Mouse (Mus musculus): Measurements from ENCODE around the gene Mylk3.

The Mylk3 gene

DNA sequence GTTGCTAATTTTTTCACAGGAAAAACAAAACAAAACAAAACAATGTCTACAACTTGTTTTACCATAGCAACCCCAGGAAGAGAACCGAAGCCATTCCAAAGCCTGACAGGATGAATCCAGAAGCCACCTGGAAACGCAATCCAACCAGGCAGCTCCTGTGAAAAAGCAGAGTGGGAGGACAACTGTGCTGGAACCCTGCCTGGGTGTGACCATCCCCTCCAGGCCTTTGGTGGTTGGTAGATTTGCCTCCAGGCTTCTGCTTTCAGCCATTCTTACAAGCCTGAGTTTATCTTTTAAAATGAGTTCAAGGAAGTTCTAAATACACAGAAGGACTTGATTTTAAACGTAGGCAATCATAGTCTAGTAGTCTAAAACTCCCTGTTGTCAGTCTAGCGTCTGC is 4.2 kb downstream of the Mylk3 start:
- no peak for DNase-seq (ENCODE audit: low read depth, low spot score)

DNA sequence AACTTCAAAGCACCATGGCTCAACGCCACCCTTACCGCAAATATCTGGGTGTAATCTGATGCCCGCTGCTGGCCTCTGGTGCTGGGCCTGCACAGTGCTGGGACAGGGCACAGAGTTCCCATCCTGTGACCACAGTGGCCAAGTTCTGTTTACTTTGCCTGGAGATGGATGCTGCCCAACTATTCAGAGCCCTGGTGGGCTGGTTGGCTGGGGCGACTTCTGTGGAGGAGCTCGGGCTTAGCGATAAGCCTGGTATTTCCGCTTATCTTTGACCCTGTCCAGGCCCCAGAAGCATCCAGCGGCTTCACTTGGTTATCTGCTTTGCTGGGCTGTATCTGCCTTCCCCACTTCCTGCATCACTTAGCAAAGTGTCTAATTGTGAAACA is 5.3 kb downstream of the Mylk3 start:
- DNase-seq (ENCODE audit: low read depth, low spot score), result no peak

DNA sequence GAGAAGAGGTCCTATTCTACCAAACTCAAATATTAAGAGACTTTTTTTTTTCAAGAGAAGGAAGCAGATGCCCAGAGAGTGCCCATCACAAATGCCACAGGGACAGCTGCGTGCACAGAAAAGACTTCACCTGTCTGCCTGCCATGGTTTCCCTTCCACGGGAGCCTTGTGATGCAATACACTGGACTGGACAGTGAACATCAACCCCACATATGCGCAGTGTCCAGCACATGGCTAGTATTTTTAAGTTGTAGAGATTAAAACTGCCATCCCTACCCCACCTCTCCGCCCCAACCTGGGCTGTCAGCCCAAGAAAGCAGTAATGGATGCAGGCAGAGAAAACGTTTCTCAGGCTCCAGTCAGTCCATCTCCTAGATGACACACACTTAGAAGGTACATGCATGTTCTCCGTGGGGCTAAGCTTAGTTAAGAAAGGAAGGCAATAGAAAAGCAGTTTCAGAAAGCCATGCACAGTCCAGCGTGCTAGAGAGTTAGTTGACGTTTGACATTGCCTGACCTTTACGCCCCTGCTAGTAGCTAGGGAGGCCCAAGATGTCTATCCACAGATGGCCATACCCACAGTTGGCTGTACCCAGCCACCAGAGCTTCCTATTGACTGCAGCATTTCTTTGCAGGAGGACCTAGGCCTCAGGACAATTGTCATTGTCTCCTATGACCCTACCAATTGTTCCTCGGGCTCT is 5.9 kb downstream of the Mylk3 start:
- DNase-seq (ENCODE audit: low read depth, low spot score), result no peak

DNA sequence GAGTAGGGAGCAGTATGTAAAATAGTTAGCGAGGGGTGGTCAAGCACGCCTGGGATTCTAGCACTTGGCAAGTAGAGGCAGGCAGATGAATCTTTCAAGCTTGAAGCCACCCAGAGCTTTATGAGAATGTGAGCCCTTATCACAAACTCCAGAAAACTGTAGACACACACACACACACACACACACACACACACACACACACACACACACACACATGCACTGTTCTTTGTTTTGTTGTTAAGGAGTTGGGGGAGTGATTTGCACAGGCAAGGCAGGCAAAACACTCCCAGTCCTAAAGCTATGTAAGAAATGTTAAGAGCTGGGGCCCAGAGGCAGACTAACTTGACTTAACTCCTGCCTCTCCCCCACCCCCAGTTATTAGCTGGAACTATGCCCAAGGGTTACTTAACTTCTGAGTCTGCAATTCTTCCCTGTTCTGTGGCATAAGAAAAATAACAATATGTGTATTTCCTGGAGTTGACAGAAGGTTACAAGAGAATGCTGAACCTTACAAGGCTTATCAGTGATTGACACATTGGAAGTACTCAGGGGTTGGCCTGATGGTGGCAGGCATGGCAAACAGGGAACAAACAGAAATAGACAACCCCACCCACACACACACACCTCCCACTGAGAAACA is 6.9 kb downstream of the Mylk3 start:
- DNase-seq (ENCODE audit: low read depth, low spot score), result no peak

DNA sequence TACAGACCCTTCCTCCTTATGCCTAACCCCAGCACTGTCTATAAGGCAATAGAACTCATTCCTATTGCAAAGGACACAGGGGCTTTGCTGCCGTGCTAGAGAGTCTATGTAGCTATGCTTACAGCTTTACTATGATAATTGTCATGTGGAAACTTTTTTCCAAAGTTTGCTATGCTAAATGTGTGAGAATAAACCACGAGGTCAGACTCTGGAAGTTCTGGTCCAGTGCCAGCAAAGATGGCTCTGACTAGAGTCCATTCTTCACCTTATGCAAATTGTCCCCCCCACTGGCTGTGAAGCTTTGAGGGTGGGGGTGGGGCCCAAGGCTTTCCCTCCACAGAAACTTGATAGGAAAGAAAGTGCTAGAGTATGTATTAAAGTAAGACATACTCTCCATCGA is 9.6 kb downstream of the Mylk3 start:
- no peak for DNase-seq (ENCODE audit: low read depth, low spot score)

DNA sequence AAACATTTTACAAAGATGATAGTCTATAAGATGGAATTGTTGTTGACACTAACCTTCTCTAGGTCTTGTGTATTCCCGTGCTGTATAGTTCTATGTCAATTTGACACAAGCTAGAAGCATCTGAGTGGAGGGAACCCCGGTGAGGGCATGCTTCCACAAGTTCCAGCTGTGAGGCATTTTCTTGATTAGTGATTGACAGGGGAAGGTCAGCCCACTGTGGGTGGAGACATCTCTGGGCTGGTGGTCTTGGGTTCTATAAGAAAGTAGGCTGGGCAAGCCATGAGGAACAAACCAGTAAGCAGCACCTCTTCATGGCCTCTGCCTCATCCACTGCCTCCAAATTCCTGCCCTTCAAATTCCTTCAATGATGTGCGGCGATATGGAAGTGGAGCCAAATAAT is 11.9 kb downstream of the Mylk3 start:
- DNase-seq (ENCODE audit: low read depth, low spot score), result no peak

DNA sequence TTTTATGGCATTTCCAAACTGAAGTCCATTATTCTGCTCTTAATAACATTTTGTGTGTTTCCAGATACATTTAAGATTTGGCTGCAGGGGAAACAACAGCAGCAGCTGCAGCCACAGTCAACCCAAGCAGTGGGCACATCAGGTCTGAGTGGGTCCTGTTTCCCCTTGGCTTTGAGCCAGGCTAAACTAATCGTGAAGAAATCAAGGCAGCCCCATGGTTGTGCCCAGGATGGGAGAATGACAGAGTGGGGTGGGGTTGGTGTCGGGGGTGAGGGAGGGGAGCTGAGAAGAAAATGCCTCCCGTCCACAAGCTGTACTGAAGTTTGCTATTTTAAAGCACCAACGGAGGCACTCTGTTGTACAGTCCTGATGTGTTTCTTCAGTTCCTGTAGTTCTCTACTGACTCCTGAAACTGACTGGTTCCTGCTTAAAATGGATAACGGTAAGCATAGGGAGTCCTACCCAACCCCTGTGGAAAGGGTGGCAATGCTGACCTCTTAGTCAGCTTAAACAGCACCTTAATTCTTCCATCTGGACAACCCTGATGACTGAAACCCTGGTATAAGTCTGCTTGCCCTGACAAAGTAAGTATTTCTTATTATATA is 12.6 kb downstream of the Mylk3 start:
- DNase-seq (ENCODE audit: low read depth, low spot score), result no peak

DNA sequence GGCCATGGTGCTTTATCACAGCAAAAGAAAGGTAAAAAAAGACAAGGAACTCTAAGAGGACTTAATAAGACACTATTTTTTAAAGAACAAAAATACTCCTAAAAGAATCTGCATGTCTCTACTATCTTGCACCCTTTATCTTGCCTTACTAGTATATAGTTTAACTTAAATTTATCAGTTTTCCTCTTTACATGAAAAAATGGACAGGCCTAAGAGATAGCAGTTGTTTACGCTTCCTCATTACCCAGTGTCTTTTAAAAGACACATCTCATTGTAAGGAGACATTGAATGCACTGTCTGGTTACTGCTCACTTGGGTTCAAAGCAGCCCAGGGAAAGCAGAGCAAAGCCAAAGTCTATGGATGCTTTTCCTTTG is 13.7 kb downstream of the Mylk3 start:
- DNase-seq (ENCODE audit: low read depth, low spot score), result no peak

DNA sequence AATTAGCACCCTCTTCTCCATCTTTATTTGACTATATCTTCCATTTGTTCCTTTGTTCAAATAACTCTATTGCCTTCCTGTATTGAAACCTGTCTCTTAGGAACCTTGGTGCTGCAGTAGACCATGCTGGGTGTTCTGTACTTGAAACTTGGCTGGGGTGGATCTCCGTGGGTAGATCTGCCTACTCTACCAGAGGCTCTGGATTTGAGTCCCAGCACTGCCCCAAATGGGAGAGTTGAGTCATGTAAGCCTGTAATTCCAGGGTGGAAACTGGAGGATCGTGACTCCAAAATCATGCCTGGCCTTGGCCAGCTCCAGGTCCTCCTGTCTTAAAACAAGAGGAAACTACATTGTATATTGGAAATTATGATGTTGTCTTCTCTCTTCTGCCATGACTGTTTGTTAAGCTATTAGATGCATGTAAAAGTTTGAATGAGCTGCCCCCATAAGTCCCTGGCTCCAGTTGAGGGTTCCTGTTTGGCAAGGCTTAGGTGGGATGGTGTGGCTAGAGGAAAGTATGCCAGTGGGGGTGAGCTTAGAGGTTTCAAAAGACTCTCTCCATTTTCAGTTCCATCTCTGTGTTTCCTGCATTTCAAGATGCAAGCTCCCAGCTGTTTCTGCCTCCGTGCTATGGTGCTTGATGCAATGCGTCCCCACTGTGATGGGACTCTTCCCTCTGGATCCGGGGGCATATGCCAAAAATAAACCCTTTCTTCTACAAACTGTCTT is 14.2 kb downstream of the Mylk3 start:
- DNase-seq (ENCODE audit: low read depth, low spot score), result no peak

DNA sequence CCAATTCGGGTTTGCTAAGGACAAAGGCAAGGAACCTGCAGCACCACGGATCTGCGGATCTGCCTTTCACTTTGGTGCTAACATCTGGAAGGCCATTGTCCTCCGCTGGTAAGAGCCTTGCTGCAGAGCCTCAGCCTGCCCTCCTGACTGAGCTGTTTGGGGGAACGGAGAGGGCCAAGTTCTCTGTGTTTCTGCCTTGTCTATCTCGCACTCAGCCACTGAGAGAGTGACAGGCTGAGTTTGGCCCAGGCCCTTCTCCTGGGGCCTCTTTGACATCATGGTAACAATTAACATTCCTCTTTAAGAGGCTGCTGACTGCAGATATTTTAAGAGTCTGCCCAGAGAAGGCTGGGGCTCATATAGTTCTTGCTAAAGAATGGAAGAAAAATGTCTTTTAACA is 21.0 kb downstream of the Mylk3 start:
- no peak for DNase-seq (ENCODE audit: low read depth, low spot score)

DNA sequence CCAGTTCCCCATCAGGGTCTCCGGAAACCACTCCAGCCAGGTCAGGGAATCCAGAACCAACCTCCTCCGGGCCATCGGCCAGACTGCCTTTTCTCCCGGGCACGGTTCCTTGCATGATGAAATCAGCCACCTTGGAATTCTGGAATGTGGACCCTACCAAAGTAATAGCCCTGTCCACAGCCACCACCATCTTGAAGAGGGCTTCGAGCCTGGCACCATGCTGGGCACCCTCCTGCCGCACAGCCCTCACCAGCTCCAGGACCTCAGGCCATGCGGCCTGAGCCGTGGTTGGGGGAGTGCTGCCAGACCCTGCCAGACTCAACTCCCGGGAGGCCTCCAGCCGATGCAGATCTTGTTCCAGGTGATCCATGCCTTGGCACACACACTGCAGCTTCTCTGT is 21.5 kb downstream of the Mylk3 start:
- DNase-seq (ENCODE audit: low read depth, low spot score), result no peak

DNA sequence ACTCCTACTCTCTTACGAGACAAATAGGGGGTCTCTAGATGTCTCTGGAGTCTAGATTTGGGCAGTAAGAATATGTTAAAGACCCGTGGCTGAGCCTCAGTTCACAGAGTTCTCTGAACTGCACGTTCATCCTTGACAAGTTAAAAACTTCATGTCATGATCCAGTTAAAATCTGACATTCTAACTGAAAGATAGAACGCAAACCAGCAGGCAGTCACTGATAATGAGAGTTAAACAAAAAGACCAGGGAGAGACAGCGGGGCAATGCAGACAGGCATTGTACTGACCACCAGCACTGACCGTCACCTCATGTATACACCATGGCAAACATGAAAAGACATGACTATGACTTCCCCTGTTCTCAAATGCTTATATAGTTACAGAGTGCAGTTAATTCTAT is 22.7 kb downstream of the Mylk3 start:
- no peak for DNase-seq (ENCODE audit: low read depth, low spot score)

DNA sequence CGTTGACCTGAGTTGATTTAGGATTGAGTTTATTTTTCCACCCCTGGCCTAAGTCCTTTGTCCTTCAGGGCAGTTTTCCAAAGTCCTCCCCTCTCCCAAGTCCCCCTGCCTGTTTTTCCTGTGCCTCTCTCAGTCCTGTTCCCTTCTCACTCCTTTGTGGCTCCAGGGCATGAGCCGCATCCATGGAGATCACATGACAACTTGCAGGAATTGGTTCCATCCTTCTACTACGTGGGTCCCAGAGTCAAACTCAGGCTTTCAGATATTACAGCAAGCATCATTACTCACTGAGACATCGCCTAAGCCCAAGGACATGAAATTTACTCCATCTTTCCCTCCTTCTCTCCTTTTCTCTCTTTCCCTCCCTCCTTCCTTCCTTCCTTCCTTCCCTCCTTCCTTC is 23.9 kb downstream of the Mylk3 start:
- no peak for DNase-seq (ENCODE audit: low read depth, low spot score)

DNA sequence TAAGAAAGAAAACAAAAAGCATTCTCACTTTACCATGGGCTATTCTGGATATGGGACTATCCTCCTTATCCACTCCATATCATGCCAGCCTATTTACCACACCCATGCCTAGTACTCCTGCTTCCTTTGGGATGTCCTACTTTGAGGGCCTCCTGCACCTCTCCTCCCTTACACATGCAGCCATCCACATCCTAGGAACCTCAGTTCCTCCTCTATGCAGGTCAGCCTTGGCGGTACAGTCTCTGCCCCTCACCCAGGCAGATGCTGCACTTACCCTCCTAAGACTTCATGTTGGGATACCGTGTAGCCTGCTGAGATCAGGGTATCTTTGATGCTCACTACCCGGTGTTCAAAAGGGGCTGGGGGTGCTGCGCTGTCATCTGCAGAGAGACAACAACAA is 32.9 kb downstream of the Mylk3 start:
- no peak for DNase-seq (ENCODE audit: low read depth, low spot score)

DNA sequence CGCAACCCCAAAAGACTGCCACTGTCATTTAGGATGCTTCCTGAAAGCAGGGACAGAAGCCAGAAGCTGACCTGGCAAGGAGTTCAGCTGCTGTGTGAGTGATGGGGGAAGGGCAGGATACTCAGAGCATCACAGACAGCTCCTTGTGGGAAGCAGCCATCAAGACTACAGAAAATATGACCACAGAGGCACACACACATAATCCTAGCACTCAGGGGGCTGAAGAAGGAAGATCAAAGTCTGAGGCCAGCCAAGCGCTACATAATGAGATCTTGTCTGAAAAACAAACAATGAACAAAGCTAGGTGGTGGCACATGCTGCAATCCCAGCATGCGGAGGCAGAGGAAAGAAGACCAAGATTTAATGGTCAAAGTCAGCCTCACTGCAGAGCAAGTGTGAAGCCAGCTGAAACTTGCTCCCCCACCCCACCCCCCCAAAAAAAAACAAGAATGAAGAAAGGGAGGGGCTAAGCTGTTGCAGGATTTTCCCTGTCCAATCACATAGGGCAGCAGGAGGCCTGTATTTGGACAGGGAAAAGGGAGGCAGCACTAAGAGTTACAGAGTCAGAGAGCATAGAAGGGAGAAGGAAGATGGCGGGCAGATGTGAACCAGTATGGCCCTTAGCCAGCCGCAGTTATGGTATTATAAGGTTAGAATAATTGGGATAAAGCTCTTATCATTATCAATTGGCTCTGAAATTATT is 46.1 kb downstream of the Mylk3 start:
- no peak for DNase-seq (ENCODE audit: low read depth, low spot score)

DNA sequence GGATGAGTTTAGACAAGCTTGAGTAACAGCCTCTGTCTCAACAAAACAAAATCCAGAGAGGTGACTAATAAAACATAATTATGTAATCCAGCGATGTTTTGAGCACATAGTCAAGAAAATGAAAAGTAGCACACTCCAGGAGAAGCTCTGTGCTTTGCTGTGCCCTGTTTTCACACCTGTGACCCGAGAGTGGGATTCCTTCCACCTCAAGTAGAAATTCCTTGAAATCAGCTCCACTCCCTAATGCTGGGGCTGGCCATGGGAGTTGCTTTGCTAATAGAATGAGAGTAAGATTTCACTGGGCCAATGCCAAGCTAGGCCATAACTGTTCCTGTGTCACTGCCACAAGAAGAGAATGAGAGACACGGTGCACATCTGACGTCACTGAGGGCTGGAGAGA is 48.5 kb downstream of the Mylk3 start:
- no peak for DNase-seq (ENCODE audit: low read depth, low spot score)

DNA sequence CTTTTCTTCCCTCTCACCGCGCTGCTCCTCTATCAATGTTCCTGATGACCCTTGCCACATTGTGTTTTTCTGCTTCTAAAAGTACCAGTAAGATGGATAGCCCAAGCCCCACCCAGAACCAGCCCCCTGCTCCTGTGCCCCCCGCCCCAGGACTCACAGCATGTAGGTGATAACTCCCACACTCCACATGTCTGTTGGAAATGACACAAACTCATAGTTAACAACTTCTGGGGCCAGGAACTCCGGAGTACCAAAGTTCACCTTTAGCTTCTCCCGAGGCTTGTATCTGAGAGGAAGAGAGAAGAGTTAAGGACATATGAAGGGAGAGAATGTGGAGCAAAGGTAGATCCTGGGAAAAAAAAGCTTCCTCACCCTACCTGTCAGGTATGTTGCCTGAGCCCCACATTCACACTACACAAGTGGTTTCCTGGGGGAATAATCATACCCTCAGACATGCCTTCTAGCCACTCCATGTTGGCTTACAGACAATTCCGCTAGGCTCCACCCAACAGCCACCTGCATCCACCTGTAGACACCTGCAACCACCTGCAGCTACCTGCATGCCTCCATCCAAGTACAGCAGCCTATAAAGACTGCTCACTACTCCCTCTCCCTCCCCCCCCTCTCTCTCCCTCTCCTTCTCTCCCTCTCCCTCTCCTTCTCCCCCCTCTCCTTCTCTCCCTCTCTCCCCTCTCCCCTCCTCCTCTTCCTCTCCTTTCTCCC is 49.8 kb downstream of the Mylk3 start:
- no peak for DNase-seq (ENCODE audit: low read depth, low spot score)

DNA sequence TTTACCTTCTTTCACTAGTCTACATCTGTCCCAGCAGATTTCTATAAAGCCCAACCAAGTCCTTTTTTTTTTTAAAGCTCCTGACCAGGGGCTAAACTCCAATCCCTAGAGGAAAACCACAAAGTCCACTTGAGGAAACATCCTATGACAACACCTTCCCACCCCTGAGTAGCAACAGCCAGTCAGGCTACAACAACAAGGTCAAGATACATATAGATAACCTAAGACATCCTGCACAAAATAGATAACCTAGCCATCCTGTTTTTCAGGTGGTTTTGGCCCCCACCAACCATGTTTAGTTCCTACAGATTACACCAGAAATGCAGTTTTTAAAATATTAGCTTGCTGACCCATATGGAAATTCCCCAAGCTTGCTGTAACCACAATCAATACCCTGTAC is 51.0 kb downstream of the Mylk3 start:
- no peak for DNase-seq (ENCODE audit: low read depth, low spot score)

DNA sequence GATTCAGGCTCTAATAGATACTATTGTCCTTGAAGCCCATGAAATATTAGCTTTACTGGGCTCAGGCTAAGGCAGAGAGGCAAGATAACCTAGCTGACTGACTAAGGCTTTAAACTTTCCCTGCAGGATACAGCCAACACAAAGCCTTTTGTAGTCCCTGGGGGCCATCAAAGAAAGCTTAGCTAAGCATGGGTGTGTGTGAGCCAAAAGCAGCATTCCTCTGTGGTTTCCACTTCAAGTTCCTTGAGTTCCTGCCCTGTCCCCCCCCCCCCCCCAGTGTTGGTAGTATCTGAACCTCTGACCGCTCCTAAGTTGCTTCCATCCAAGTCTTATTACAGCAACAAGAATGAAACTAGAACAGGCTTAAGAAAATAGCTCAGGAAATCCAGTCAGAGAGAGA is 56.6 kb downstream of the Mylk3 start:
- DNase-seq (ENCODE audit: low read depth, low spot score), result no peak

DNA sequence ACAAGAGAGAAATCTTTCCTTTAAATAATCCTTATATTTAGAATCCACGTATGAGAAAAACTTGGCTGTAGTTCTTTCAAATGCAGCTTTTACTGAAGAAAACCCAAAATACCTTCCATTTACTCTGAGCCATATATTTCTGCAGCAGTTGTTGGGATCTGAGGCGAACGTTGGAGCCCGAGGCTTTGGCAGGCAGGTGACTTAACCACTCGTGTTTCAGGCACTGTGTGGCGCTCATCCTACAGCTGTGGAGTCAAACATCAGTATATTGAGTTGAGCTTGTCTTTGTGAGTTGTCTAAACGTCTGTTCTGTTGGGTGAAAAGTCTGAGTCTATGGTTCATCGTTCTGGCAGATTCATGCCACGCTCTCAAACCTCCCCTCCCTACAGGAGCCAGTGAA is 59.1 kb downstream of the Mylk3 start:
- DNase-seq (ENCODE audit: low read depth, low spot score), result no peak

DNA sequence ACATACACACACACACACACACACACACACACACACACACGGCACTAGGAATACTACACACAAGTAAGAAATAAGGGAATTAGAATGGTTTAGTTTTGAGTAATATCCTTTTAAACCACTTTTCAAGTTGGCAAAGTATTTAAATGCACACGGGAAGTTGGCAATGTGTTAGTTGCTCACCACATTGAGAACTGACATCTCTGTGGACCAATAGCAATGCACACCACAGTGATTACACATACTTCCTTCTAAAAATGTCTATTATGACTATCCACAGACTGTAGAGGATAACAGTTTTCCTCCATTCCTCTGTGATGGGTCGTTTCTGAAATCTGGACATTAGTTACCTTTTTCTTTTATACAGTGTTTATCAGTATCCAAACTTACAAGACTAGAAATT is 63.1 kb downstream of the Mylk3 start:
- DNase-seq (ENCODE audit: low read depth, low spot score), result no peak

DNA sequence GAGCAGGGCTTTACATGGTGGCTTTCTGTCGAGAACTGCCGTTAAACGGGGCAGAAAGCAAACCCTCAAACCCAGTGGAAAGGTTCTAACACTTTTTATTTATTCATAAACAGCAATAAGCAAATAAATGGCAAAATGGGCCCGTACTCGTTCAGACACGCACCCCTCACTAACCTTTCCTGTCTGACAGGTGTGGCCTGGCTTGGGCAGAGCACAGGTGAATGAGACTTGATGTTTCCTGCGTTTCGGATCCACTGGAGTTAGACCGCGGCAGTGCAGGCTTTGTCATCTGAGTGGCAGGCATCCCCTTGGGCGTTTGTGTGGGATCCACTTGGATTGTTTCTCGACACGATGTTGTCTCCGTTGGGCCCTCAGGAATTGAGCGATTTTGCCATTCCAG is 64.2 kb downstream of the Mylk3 start:
- no peak for DNase-seq (ENCODE audit: low read depth, low spot score)
